Mouse (Mus musculus) stomach, embryonic 15.5 days (tissue): ENCODE measurements around the gene Gfi1b. TPM values are rescaled to one million over a fixed set of nuclear protein-coding genes. Genes with fewer than 3 reads are reported as not detected.

Experiments used
- ATAC-seq: fragments of 200-750 bp; cut with Nextera tagmentation; 2 replicates; pipeline ENCODE4 v1.8.0; 2017; ENCODE audit warnings: low read depth, moderate number of reproducible peaks, moderate TSS enrichment; ENCODE audit not compliant: insufficient read depth, low FRiP score
- H3K27ac ChIP-seq: fragments of 300-500 bp; sonication (generic); 2 replicates; pipeline ENCODE4 v1.5.1; 2015; ENCODE audit warnings: mild to moderate bottlenecking, inconsistent platforms
- H3K27me3 ChIP-seq: fragments of 300-500 bp; sonication (generic); replicated peaks from 2 replicates; pipeline ENCODE4 v1.6.1; 2015; ENCODE audit warnings: inconsistent platforms
- H3K36me3 ChIP-seq: fragments of 300-500 bp; sonication (generic); 2 replicates; pipeline ENCODE4 v1.6.1; 2015; ENCODE audit warnings: inconsistent platforms
- H3K4me1 ChIP-seq: fragments of 300-500 bp; sonication (generic); 2 replicates; pipeline ENCODE4 v1.6.1; 2015; ENCODE audit warnings: inconsistent platforms
- H3K4me2 ChIP-seq: fragments of 300-500 bp; sonication (generic); 2 replicates; pipeline ENCODE4 v1.6.1; 2015; ENCODE audit warnings: mild to moderate bottlenecking, inconsistent platforms
- H3K4me3 ChIP-seq: fragments of 300-500 bp; sonication (generic); replicated peaks from 2 replicates; pipeline ENCODE4 v1.5.1; 2015; ENCODE audit warnings: inconsistent platforms
- H3K9ac ChIP-seq: fragments of 300-500 bp; sonication (generic); 2 replicates; pipeline ENCODE4 v1.6.1; 2015; ENCODE audit warnings: inconsistent platforms
- H3K9me3 ChIP-seq: fragments of 300-500 bp; sonication (generic); 2 replicates; pipeline ENCODE4 v1.6.1; 2016; ENCODE audit warnings: inconsistent platforms
- WGBS: fragments of 180-500 bp; shearing (Covaris S2); methylation state at CpG from one replicate; pipeline ENCODE4 v1.1.7; 2015; 5-methylcytosine and 5-hydroxymethylcytosine counted together
- polyA plus RNA-seq: library from polyadenylated mRNA; unstranded; fragments of >200 nt; fragmentation: Nextera tagmentation; extraction: Ambion mirVana; gene quantifications from 2 replicates; pipeline ENCODE4 v1.2.1, GENCODE M21; 2015

Gene Gfi1b
- polyA plus RNA-seq, 1 experiment from 2014 or later: 6.9 TPM

GRCm38 (mm10) chr2:28638886-28639285, 17.1 kb upstream of the Gfi1b start:
- no peak for ATAC-seq
- Histone ChIP-seq H3K4me1 (peaks cover 11% of the 10 kb centered on the region; the same call in 1 of the 2 replicates), H3K4me2 (peak overlapping the region; percentile 14), H3K36me3 (no peaks in the 10 kb centered on the region), H3K27ac (0 out of 2 replicates have a peak overlapping the region, but pooled peaks have one; percentile 5), H3K9ac (no peak overlapping the region), H3K27me3 (no peaks in the 10 kb centered on the region), H3K4me3 (no peak overlapping the region), H3K9me3 (no peaks in the 10 kb centered on the region)
- WGBS: 7% methylated on average over 9 of the region's 9 CpGs

- WGBS: 22% methylated on average over 9 of the region's 9 CpGs
- Histone ChIP-seq H3K36me3 (no peaks in the 10 kb centered on the region), H3K4me1 (peaks cover 11% of the 10 kb centered on the region; the same call in 1 of the 2 replicates), H3K4me2 (peak overlapping the region; percentile 14), H3K9ac (no peak overlapping the region), H3K4me3 (no peak overlapping the region), H3K9me3 (no peaks in the 10 kb centered on the region), H3K27ac (0 out of 2 replicates have a peak overlapping the region, but pooled peaks have one; percentile 5), H3K27me3 (no peaks in the 10 kb centered on the region)
- ATAC-seq: no peak
These were observed 16.6 kb upstream of the Gfi1b start for GRCm38 (mm10) chr2:28638352-28638751.

GRCm38 (mm10) chr2:28637106-28637845, 15.5 kb upstream of the Gfi1b start:
- WGBS: 49% methylated on average over 9 of the region's 9 CpGs
- H3K4me2 ChIP-seq: no peak overlapping the region
- H3K4me3 ChIP-seq: no peak overlapping the region
- peaks cover 11% of the 10 kb centered on the region; the same call in 1 of the 2 replicates for H3K4me1 ChIP-seq
- ATAC-seq: no peak
- no peak overlapping the region for H3K27ac ChIP-seq
- H3K27me3 ChIP-seq: no peaks in the 10 kb centered on the region
- H3K9me3 ChIP-seq: no peaks in the 10 kb centered on the region
- no peak overlapping the region for H3K9ac ChIP-seq
- H3K36me3 ChIP-seq: no peaks in the 10 kb centered on the region

- no peaks in the 10 kb centered on the region for H3K9me3 ChIP-seq
- H3K4me3 ChIP-seq: no peak overlapping the region
- H3K9ac ChIP-seq: no peak overlapping the region
- H3K27ac ChIP-seq: no peak overlapping the region
- no peak for ATAC-seq
- WGBS: 59% methylated on average over 1 of the region's 1 CpGs
- H3K4me2 ChIP-seq: no peak overlapping the region
- no peaks in the 10 kb centered on the region for H3K27me3 ChIP-seq
- H3K4me1 ChIP-seq: peaks cover 7% of the 10 kb centered on the region; the same call in 1 of the 2 replicates
- H3K36me3 ChIP-seq: no peaks in the 10 kb centered on the region
These were observed 13.4 kb upstream of the Gfi1b start for GRCm38 (mm10) chr2:28635199-28635598.

- Histone ChIP-seq H3K4me3 (no peak overlapping the region), H3K27me3 (no peaks in the 10 kb centered on the region), H3K36me3 (no peaks in the 10 kb centered on the region), H3K4me2 (no peak overlapping the region), H3K27ac (no peak overlapping the region), H3K9ac (no peak overlapping the region), H3K9me3 (no peaks in the 10 kb centered on the region), H3K4me1 (peaks cover 3% of the 10 kb centered on the region; the same call in 1 of the 2 replicates)
- WGBS: 41% methylated on average over 4 of the region's 4 CpGs
- no peak for ATAC-seq
These were observed 11.4 kb upstream of the Gfi1b start for GRCm38 (mm10) chr2:28633136-28633535.

- Histone ChIP-seq H3K4me2 (no peak overlapping the region), H3K9ac (no peak overlapping the region), H3K27me3 (no peaks in the 10 kb centered on the region), H3K27ac (no peak overlapping the region), H3K36me3 (no peaks in the 10 kb centered on the region), H3K9me3 (no peaks in the 10 kb centered on the region), H3K4me3 (no peak overlapping the region), H3K4me1 (peaks cover 3% of the 10 kb centered on the region; the same call in 1 of the 2 replicates)
- no peak for ATAC-seq
- WGBS: 71% methylated on average over 1 of the region's 1 CpGs
These were observed 10.8 kb upstream of the Gfi1b start for GRCm38 (mm10) chr2:28632626-28633025.

GRCm38 (mm10) chr2:28629911-28630381, 8.2 kb upstream of the Gfi1b start:
- no peaks in the 10 kb centered on the region for H3K27me3 ChIP-seq
- peaks cover 3% of the 10 kb centered on the region; the same call in 1 of the 2 replicates for H3K4me1 ChIP-seq
- H3K9ac ChIP-seq: no peak overlapping the region
- H3K4me2 ChIP-seq: no peak overlapping the region
- peak overlapping the region; percentile 9; the same call in 1 of the 2 replicates for H3K27ac ChIP-seq
- H3K4me3 ChIP-seq: no peak overlapping the region
- peak; percentile 92 for ATAC-seq
- 34% methylated on average over 4 of the region's 4 CpGs for WGBS
- no peaks in the 10 kb centered on the region for H3K36me3 ChIP-seq
- no peaks in the 10 kb centered on the region for H3K9me3 ChIP-seq

- no peaks in the 10 kb centered on the region for H3K27me3 ChIP-seq
- H3K27ac ChIP-seq: no peak overlapping the region
- no peak overlapping the region for H3K4me2 ChIP-seq
- ATAC-seq: no peak
- H3K4me3 ChIP-seq: no peak overlapping the region
- no peaks in the 10 kb centered on the region for H3K9me3 ChIP-seq
- H3K4me1 ChIP-seq: peaks cover 3% of the 10 kb centered on the region; the same call in 1 of the 2 replicates
- H3K9ac ChIP-seq: no peak overlapping the region
- 55% methylated on average over 2 of the region's 2 CpGs for WGBS
- H3K36me3 ChIP-seq: no peaks in the 10 kb centered on the region
These were observed 6.3 kb upstream of the Gfi1b start for GRCm38 (mm10) chr2:28628053-28628452.

- Histone ChIP-seq H3K36me3 (no peaks in the 10 kb centered on the region), H3K9ac (no peak overlapping the region), H3K27ac (no peak overlapping the region), H3K27me3 (peaks cover 3% of the 10 kb centered on the region; the same call in 1 of the 2 replicates), H3K4me1 (peaks cover 7% of the 10 kb centered on the region; the same call in 1 of the 2 replicates), H3K4me2 (no peak overlapping the region), H3K9me3 (no peaks in the 10 kb centered on the region), H3K4me3 (no peak overlapping the region)
- WGBS: 80% methylated on average over 3 of the region's 3 CpGs
- no peak for ATAC-seq
These were observed 4.3 kb upstream of the Gfi1b start for GRCm38 (mm10) chr2:28626038-28626437.

- 88% methylated on average over 3 of the region's 3 CpGs for WGBS
- H3K4me2 ChIP-seq: no peak overlapping the region
- no peak for ATAC-seq
- peaks cover 8% of the 10 kb centered on the region; the same call in 1 of the 2 replicates for H3K27me3 ChIP-seq
- H3K9me3 ChIP-seq: no peaks in the 10 kb centered on the region
- 0 out of 2 replicates have a peak, but pooled peaks cover 4% of the 10 kb centered on the region for H3K4me1 ChIP-seq
- no peak overlapping the region for H3K4me3 ChIP-seq
- no peaks in the 10 kb centered on the region for H3K36me3 ChIP-seq
- H3K27ac ChIP-seq: no peak overlapping the region
- H3K9ac ChIP-seq: no peak overlapping the region
These were observed 3.1 kb upstream of the Gfi1b start for GRCm38 (mm10) chr2:28624870-28625269.

GRCm38 (mm10) chr2:28622521-28623124, 841 bp upstream of the Gfi1b start:
- no peak overlapping the region for H3K4me2 ChIP-seq

GRCm38 (mm10) chr2:28621111-28621510, 671 bp downstream of the Gfi1b start:
- H3K4me1 ChIP-seq: 0 out of 2 replicates have a peak, but pooled peaks cover 4% of the 10 kb centered on the region
- no peaks in the 10 kb centered on the region for H3K9me3 ChIP-seq
- no peak overlapping the region for H3K9ac ChIP-seq
- no peak for ATAC-seq
- H3K36me3 ChIP-seq: no peaks in the 10 kb centered on the region
- 0 out of 2 replicates have a peak overlapping the region, but pooled peaks have one; percentile 12 for H3K4me3 ChIP-seq
- no peak overlapping the region for H3K27ac ChIP-seq
- H3K4me2 ChIP-seq: no peak overlapping the region
- H3K27me3 ChIP-seq: peaks cover 8% of the 10 kb centered on the region; the same call in 1 of the 2 replicates
- 28% methylated on average over 2 of the region's 2 CpGs for WGBS

More at GRCm38 (mm10) chr2:28622521-28623124, 841 bp upstream of the Gfi1b start:
- peaks cover 8% of the 10 kb centered on the region; the same call in 1 of the 2 replicates for H3K27me3 ChIP-seq
- no peak overlapping the region for H3K9ac ChIP-seq
- 24% methylated on average over 10 of the region's 10 CpGs for WGBS
- H3K4me3 ChIP-seq: no peak overlapping the region
- ATAC-seq: no peak
- H3K4me1 ChIP-seq: 0 out of 2 replicates have a peak, but pooled peaks cover 4% of the 10 kb centered on the region
- H3K9me3 ChIP-seq: no peaks in the 10 kb centered on the region
- H3K36me3 ChIP-seq: no peaks in the 10 kb centered on the region
- no peak overlapping the region for H3K27ac ChIP-seq
